Mouse (Mus musculus) frontal cortex, postnatal 25 days (tissue): ENCODE measurements around the gene Atrn.

Source experiments
- DNase-seq, 2 experiments: peaks; one replicate each; pipeline ENCODE4 v3.0.0; 2022; ENCODE audit warnings: low spot score in 2 of 2

Gene Atrn

DNA sequence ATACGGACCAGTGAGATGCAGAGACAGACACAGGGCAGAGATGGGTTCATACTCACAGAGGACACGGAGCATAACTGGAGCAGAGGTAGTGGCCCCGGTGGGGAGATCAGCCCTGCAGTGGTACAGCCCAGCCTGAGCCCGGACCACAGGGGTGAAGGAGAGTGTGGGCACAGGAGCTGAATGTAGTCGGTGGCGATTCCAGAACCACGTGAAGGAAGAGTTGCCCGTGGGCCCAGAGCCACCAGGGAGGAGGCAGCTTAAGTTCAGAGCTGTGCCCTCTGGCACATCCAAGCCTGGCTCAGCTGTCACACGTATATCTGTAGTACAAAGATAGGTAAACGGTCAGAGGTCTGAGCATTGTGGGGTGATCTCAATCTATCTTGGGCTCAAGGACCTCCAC is 166.2 kb downstream of the Atrn start:
- DNase-seq: no peak
